Mouse (Mus musculus) heart, embryonic 16.5 days (tissue): ENCODE results near the gene Nup93. TPM values are rescaled to one million over a fixed set of nuclear protein-coding genes. Genes with fewer than 3 reads are reported as not detected.

ENCODE experiments used
- ATAC-seq: fragments of 200-750 bp; cut with Nextera tagmentation; replicated peaks from 2 replicates; pipeline ENCODE4 v1.8.0; 2017; ENCODE audit warnings: moderate number of reproducible peaks; ENCODE audit not compliant: insufficient read depth, low FRiP score; ENCODE audit errors: extremely low read depth
- H3K27ac ChIP-seq: fragments of 300-500 bp; sonication (generic); 2 replicates; pipeline ENCODE4 v1.5.1; 2014; ENCODE audit warnings: mild to moderate bottlenecking, low read length, control low read depth, moderate library complexity
- H3K27me3 ChIP-seq: fragments of 300-500 bp; sonication (generic); 2 replicates; pipeline ENCODE4 v1.6.1; 2014; ENCODE audit warnings: low read length, mixed read lengths; ENCODE audit not compliant: control insufficient read depth, insufficient read depth
- H3K36me3 ChIP-seq: fragments of 300-500 bp; sonication (generic); 2 replicates; pipeline ENCODE4 v1.6.1; 2014; ENCODE audit not compliant: control insufficient read depth, insufficient read depth
- H3K4me1 ChIP-seq: fragments of 300-500 bp; sonication (generic); 2 replicates; pipeline ENCODE4 v1.6.1; 2014; ENCODE audit warnings: low read length, mixed read lengths; ENCODE audit not compliant: control insufficient read depth, insufficient read depth
- H3K4me2 ChIP-seq: fragments of 300-500 bp; sonication (generic); 2 replicates; pipeline ENCODE4 v1.6.1; 2014; ENCODE audit warnings: low read depth, mild to moderate bottlenecking, control low read depth, low read length
- H3K4me3 ChIP-seq: fragments of 300-500 bp; sonication (generic); 2 replicates; pipeline ENCODE4 v1.5.1; 2014; ENCODE audit warnings: mild to moderate bottlenecking, control low read depth, low read length
- H3K9ac ChIP-seq: fragments of 300-500 bp; sonication (generic); 2 replicates; pipeline ENCODE4 v1.6.1; 2014; ENCODE audit warnings: low read length, control low read depth
- H3K9me3 ChIP-seq: fragments of 300-500 bp; sonication (generic); replicated peaks from 2 replicates; pipeline ENCODE4 v1.6.1; 2016; ENCODE audit warnings: low read length; ENCODE audit not compliant: control insufficient read depth
- WGBS: fragments of 180-500 bp; shearing (Covaris S2); extraction: QIAGEN DNeasy Blood & Tissue Kit; methylation state at CpG from one replicate; pipeline ENCODE4 v1.1.7; 2014; 5-methylcytosine and 5-hydroxymethylcytosine counted together
- polyA plus RNA-seq: library from polyadenylated mRNA; unstranded; fragments of >200 nt; fragmentation: Nextera tagmentation; extraction: Ambion mirVana; gene quantifications from 2 replicates; pipeline ENCODE4 v1.2.1, GENCODE M21; 2015

Gene Nup93
- polyA plus RNA-seq, 1 experiment from 2014 or later = 60.3 TPM

- ATAC-seq = no peak
- 48% methylated on average over 4 of the region's 4 CpGs for WGBS
- H3K4me1 ChIP-seq = peaks cover 9% of the 10 kb centered on the region
Measured at GRCm38 (mm10) chr8:94240240-94240751, 25.9 kb downstream of the Nup93 start.

GRCm38 (mm10) chr8:94249836-94250435 lies 35.6 kb downstream of the Nup93 start:
- 68% methylated on average over 2 of the region's 2 CpGs for WGBS
- Histone ChIP-seq H3K4me3 (no peak overlapping the region), H3K27me3 (no peaks in the 10 kb centered on the region), H3K4me1 (no peaks in the 10 kb centered on the region; the same call in 1 of the 2 replicates), H3K9ac (no peak overlapping the region), H3K27ac (no peak overlapping the region), H3K36me3 (no peaks in the 10 kb centered on the region), H3K9me3 (no peaks in the 10 kb centered on the region), H3K4me2 (no peak overlapping the region)
- ATAC-seq = no peak

More at GRCm38 (mm10) chr8:94240240-94240751, 25.9 kb downstream of the Nup93 start:
- peaks cover 3% of the 10 kb centered on the region for H3K36me3 ChIP-seq
- no peak overlapping the region for H3K27ac ChIP-seq
- no peak overlapping the region for H3K9ac ChIP-seq
- no peak overlapping the region for H3K4me2 ChIP-seq
- no peaks in the 10 kb centered on the region for H3K9me3 ChIP-seq
- H3K4me3 ChIP-seq = no peak overlapping the region
- no peaks in the 10 kb centered on the region for H3K27me3 ChIP-seq

DNA sequence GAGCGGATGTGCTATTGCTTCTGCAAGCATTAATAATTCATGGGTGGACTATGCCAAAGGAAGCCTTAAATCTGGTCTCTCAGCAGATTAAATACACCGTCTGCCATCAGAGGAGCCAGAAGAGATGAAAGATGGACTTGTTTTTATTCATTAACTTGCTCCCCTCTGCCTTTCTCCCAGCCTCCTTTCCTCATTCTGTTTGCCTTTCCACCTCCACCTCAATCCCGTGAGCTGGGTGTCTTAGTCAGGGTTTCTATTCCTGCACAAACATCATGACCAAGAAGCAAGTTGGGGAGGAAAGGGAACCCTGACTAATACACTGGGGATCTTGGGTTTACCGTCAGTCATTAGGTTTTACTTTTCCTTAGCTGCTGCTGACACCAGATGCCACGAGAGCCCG lies 44.5 kb downstream of the Nup93 start:
- no peaks in the 10 kb centered on the region for H3K9me3 ChIP-seq
- no peaks in the 10 kb centered on the region for H3K27me3 ChIP-seq
- H3K36me3 ChIP-seq = no peaks in the 10 kb centered on the region
- WGBS = 87% methylated on average over 6 of the region's 6 CpGs
- no peak overlapping the region for H3K4me3 ChIP-seq
- no peak overlapping the region for H3K4me2 ChIP-seq
- H3K27ac ChIP-seq = no peak overlapping the region
- peaks cover 2% of the 10 kb centered on the region; the same call in 1 of the 2 replicates for H3K4me1 ChIP-seq
- H3K9ac ChIP-seq = no peak overlapping the region
- no peak for ATAC-seq

GRCm38 (mm10) chr8:94262626-94263297 lies 48.4 kb downstream of the Nup93 start:
- 76% methylated on average over 3 of the region's 3 CpGs for WGBS
- no peaks in the 10 kb centered on the region for H3K27me3 ChIP-seq
- H3K4me2 ChIP-seq = no peak overlapping the region
- H3K4me3 ChIP-seq = no peak overlapping the region
- H3K9ac ChIP-seq = no peak overlapping the region
- no peaks in the 10 kb centered on the region for H3K9me3 ChIP-seq
- peaks cover 5% of the 10 kb centered on the region; the same call in 1 of the 2 replicates for H3K4me1 ChIP-seq
- ATAC-seq = no peak
- H3K27ac ChIP-seq = no peak overlapping the region
- H3K36me3 ChIP-seq = no peaks in the 10 kb centered on the region

- Histone ChIP-seq H3K27me3 (no peaks in the 10 kb centered on the region), H3K36me3 (no peaks in the 10 kb centered on the region), H3K4me1 (peaks cover 22% of the 10 kb centered on the region), H3K9ac (peak overlapping the region; percentile 43), H3K4me2 (peak overlapping the region; percentile 51), H3K4me3 (peak overlapping the region; percentile 35), H3K27ac (peak overlapping the region; percentile 79), H3K9me3 (no peaks in the 10 kb centered on the region)
- 35% methylated on average over 10 of the region's 10 CpGs for WGBS
- no peak for ATAC-seq
Measured at GRCm38 (mm10) chr8:94266344-94267191, 52.2 kb downstream of the Nup93 start.

DNA sequence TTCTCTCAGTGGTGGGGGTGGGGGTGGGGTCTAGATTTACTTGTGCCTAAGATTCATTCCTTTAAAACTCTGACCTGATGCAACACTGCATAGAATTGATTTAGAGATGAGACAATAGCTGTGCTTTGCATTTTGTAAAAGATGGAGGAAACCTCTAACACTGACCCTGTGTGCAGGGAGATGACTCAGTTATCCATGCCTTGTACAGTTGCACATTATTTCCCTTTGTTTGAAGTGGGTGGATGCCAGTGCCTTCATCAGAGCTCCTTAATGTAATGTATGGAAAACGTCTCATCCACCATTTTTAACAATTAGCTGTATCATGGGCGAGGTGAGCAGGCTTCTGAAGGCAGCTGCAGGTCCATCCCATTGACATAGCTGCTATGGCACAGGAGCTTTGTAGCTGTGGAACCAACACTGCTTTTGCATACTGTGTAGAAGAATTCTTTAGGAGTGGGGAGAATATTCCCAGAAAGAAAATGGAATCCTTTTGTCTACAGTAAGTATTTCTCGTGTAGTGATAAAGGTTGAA lies 54.1 kb downstream of the Nup93 start:
- no peaks in the 10 kb centered on the region for H3K36me3 ChIP-seq
- peak overlapping the region; percentile 32 for H3K4me2 ChIP-seq
- H3K4me1 ChIP-seq = peaks cover 24% of the 10 kb centered on the region
- H3K9me3 ChIP-seq = no peaks in the 10 kb centered on the region
- no peak for ATAC-seq
- peak overlapping the region; percentile 40; the same call in 1 of the 2 replicates for H3K9ac ChIP-seq
- no peak overlapping the region for H3K4me3 ChIP-seq
- 63% methylated on average over 3 of the region's 3 CpGs for WGBS
- H3K27me3 ChIP-seq = no peaks in the 10 kb centered on the region
- H3K27ac ChIP-seq = no peak overlapping the region

GRCm38 (mm10) chr8:94270309-94270708 lies 55.9 kb downstream of the Nup93 start:
- H3K4me3 ChIP-seq = peak overlapping the region; percentile 37
- H3K27ac ChIP-seq = peak overlapping the region; percentile 70

DNA sequence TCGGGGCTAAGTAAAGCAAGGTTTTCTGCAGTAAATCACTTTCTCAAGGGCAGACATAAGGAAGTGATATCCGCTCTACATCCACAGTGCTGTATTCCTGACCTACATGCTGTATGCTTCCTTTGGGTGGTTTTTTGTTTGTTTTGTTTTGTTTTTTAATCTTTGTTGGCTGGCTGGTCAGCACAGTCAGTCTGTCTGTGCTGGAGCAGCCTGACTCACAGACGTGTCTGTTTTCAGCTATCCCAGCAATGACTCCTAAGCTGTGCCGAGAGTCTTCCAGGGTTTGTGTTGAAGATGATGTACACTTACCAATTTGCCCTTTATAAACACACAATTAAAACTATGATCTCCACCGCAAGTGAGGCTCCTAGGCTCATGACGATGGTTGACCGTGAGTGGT lies 56.7 kb downstream of the Nup93 start:
- 74% methylated on average over 7 of the region's 7 CpGs for WGBS

More at GRCm38 (mm10) chr8:94270309-94270708, 55.9 kb downstream of the Nup93 start:
- no peaks in the 10 kb centered on the region for H3K27me3 ChIP-seq
- WGBS = 69% methylated on average over 7 of the region's 7 CpGs
- peak overlapping the region; percentile 59 for H3K9ac ChIP-seq
- no peaks in the 10 kb centered on the region for H3K36me3 ChIP-seq
- peaks cover 21% of the 10 kb centered on the region for H3K4me1 ChIP-seq
- peak overlapping the region; percentile 53 for H3K4me2 ChIP-seq
- H3K9me3 ChIP-seq = no peaks in the 10 kb centered on the region
- ATAC-seq = no peak

More for the DNA sequence above, 56.7 kb downstream of the Nup93 start:
- peaks cover 21% of the 10 kb centered on the region for H3K4me1 ChIP-seq
- no peak overlapping the region for H3K4me2 ChIP-seq
- H3K4me3 ChIP-seq = no peak overlapping the region
- no peaks in the 10 kb centered on the region for H3K9me3 ChIP-seq
- no peaks in the 10 kb centered on the region for H3K27me3 ChIP-seq
- no peak overlapping the region for H3K27ac ChIP-seq
- H3K9ac ChIP-seq = no peak overlapping the region
- H3K36me3 ChIP-seq = no peaks in the 10 kb centered on the region
- ATAC-seq = no peak
